Mouse (Mus musculus) NIH3T3 (cell line): ENCODE measurements at regions not wholly inside any gene's neighbourhood (a gene's known extent, or its start where the extent isn't known, plus 50 kb on each side); places are given as distances from the start of the nearest gene placed in this dataset.

ENCODE experiments used
- DNase-seq: peaks from one replicate; pipeline ENCODE4 v3.0.0-alpha.2; 2012; ENCODE audit warnings: low read depth

GRCm38 (mm10) chr2:80973217-80973616, 356.2 kb downstream of the Nup35 start:
- DNase-seq, result no peak

GRCm38 (mm10) chr2:80998296-80998695, 381.3 kb downstream of the Nup35 start:
- DNase-seq, result no peak

- DNase-seq, result no peak
Measured at GRCm38 (mm10) chr2:81007071-81007470, 390.0 kb downstream of the Nup35 start.

GRCm38 (mm10) chr2:81023620-81024019, 406.6 kb downstream of the Nup35 start:
- DNase-seq, result no peak
